Mouse (Mus musculus): ENCODE results near the gene Mb21d2. TPM values are rescaled to one million over a fixed set of nuclear protein-coding genes. Genes with fewer than 3 reads are reported as not detected.

Mb21d2 gene
- total RNA-seq, 2 experiments from 2014 or later, result 7.1 to 8.7 TPM

GRCm38 (mm10) chr16:28821774-28822173 lies 107.7 kb downstream of the Mb21d2 start:
- DNase-seq, result no peak
- intact Hi-C loops (cut with DNase I), result no loop called here

- DNase-seq, result no peak
- intact Hi-C loops (cut with DNase I), result no loop called here
Measured at GRCm38 (mm10) chr16:28818749-28819285, 110.7 kb downstream of the Mb21d2 start.

GRCm38 (mm10) chr16:28813290-28813689 lies 116.2 kb downstream of the Mb21d2 start:
- intact Hi-C loops (cut with DNase I), result no loop called here
- DNase-seq, result no peak

- intact Hi-C loops (cut with DNase I), result no loop called here
- DNase-seq, result no peak
Measured at GRCm38 (mm10) chr16:28809089-28809488, 120.4 kb downstream of the Mb21d2 start.

GRCm38 (mm10) chr16:28793115-28793514 lies 136.4 kb downstream of the Mb21d2 start:
- intact Hi-C loops (cut with DNase I), result loop anchor here (2.0 kb wide), 1 partner anchor 200 kb away; no protein-coding TSS in a partner anchor
- no peak for DNase-seq

Other genes with a start within 250 kb of the Mb21d2 start
- under 1 TPM in 1 of 2 experiments, not detected in 1; 0.15 TPM for gene Fgf12, start 176.6 kb downstream of the Mb21d2 start, total RNA-seq (2021)